Mouse (Mus musculus): Measurements from ENCODE around the gene Usp2. TPM values are rescaled to one million over a fixed set of nuclear protein-coding genes. Genes with fewer than 3 reads are reported as not detected.
"Not testable (repeated sequence)": the region's sequence is repeated elsewhere in the genome, so short reads cannot be mapped to it uniquely, and the experiment has no call there.

The Usp2 gene
- total RNA-seq, 2 experiments from 2014 or later, result 71.9 to 87.1 TPM

- DNase-seq (ENCODE audit: low spot score in 2 of 2), result no peak
- intact Hi-C loops (cut with DNase I), result loop anchor here (5.0 kb wide), 2 partner anchors 41 to 121 kb away; partner anchors contain the start of gene Usp2
These were observed 41.6 kb downstream of the Usp2 start for GRCm38 (mm10) chr9:44108269-44109055.

- peak; percentile 84 for DNase-seq (ENCODE audit: low spot score in 2 of 2)
- intact Hi-C loops (cut with DNase I), result loop anchor here (5.0 kb wide), 2 partner anchors 42 to 122 kb away; partner anchors contain the start of gene Usp2
These were observed 42.7 kb downstream of the Usp2 start for GRCm38 (mm10) chr9:44109360-44110095.

- DNase-seq (ENCODE audit: low spot score in 2 of 2); intact Hi-C loops (cut with DNase I): not testable (repeated sequence)
These were observed 45.1 kb downstream of the Usp2 start for GRCm38 (mm10) chr9:44111909-44112308.

- intact Hi-C loops (cut with DNase I), result no loop called here
- peak; percentile 97 to 98 for DNase-seq (ENCODE audit: low spot score in 2 of 2)
These were observed 46.4 kb downstream of the Usp2 start, which contains the start of the genes Gm49380 and Rnf26 for GRCm38 (mm10) chr9:44113105-44113789. TSS of gene Gm49380 (minus strand) at chr9:44113500. TSS of gene Rnf26 (minus strand) at chr9:44113517.

GRCm38 (mm10) chr9:44114453-44114852 lies 47.6 kb downstream of the Usp2 start:
- intact Hi-C loops (cut with DNase I), result no loop called here

GRCm38 (mm10) chr9:44115599-44115998 lies 48.8 kb downstream of the Usp2 start:
- DNase-seq (ENCODE audit: low spot score in 2 of 2), result no peak
- intact Hi-C loops (cut with DNase I), result no loop called here

More at GRCm38 (mm10) chr9:44114453-44114852, 47.6 kb downstream of the Usp2 start:
- no peak for DNase-seq (ENCODE audit: low spot score in 2 of 2)

GRCm38 (mm10) chr9:44116182-44116581 lies 49.4 kb downstream of the Usp2 start:
- DNase-seq (ENCODE audit: low spot score in 2 of 2), result no peak
- intact Hi-C loops (cut with DNase I), result no loop called here

- DNase-seq (ENCODE audit: low spot score in 2 of 2), result no peak
- intact Hi-C loops (cut with DNase I), result no loop called here
These were observed 52.2 kb downstream of the Usp2 start for GRCm38 (mm10) chr9:44119011-44119410.

- no peak for DNase-seq (ENCODE audit: low spot score in 2 of 2)
- intact Hi-C loops (cut with DNase I), result loop anchor here (10.0 kb wide), 2 partner anchors 115 to 275 kb away; partner anchors contain the start of genes Cbl and Slc37a4
These were observed 53.2 kb downstream of the Usp2 start for GRCm38 (mm10) chr9:44119948-44120465.

- intact Hi-C loops (cut with DNase I), result loop anchor here (10.0 kb wide), 2 partner anchors 110 to 270 kb away; partner anchors contain the start of genes Cbl and Slc37a4
- no peak for DNase-seq (ENCODE audit: low spot score in 2 of 2)
These were observed 57.5 kb downstream of the Usp2 start for GRCm38 (mm10) chr9:44124317-44124716.

- intact Hi-C loops (cut with DNase I), result loop anchor here (10.0 kb wide), 2 partner anchors 110 to 270 kb away; partner anchors contain the start of genes Cbl and Slc37a4
- DNase-seq (ENCODE audit: low spot score in 2 of 2), result no peak
These were observed 58.2 kb downstream of the Usp2 start for GRCm38 (mm10) chr9:44125026-44125425.

- intact Hi-C loops (cut with DNase I), result loop anchor here (10.0 kb wide), 2 partner anchors 109 to 269 kb away; partner anchors contain the start of genes Cbl and Slc37a4
These were observed 59.0 kb downstream of the Usp2 start for GRCm38 (mm10) chr9:44125546-44126428.

GRCm38 (mm10) chr9:44126746-44127145 lies 59.9 kb downstream of the Usp2 start:
- no peak for DNase-seq (ENCODE audit: low spot score in 2 of 2)
- intact Hi-C loops (cut with DNase I), result loop anchor here (10.0 kb wide), 2 partner anchors 108 to 268 kb away; partner anchors contain the start of genes Cbl and Slc37a4

More at GRCm38 (mm10) chr9:44125546-44126428, 59.0 kb downstream of the Usp2 start:
- DNase-seq (ENCODE audit: low spot score in 2 of 2), result peak; percentile 94

- no peak for DNase-seq (ENCODE audit: low spot score in 2 of 2)
- intact Hi-C loops (cut with DNase I), result loop anchor here (10.0 kb wide), 2 partner anchors 107 to 267 kb away; partner anchors contain the start of genes Cbl and Slc37a4
These were observed 60.6 kb downstream of the Usp2 start for GRCm38 (mm10) chr9:44127351-44127801.

- no peak for DNase-seq (ENCODE audit: low spot score in 2 of 2)
- intact Hi-C loops (cut with DNase I), result loop anchor here (10.0 kb wide), 2 partner anchors 105 to 265 kb away; partner anchors contain the start of genes Cbl and Slc37a4
These were observed 62.8 kb downstream of the Usp2 start for GRCm38 (mm10) chr9:44129633-44130032.

GRCm38 (mm10) chr9:44130034-44130433 lies 63.2 kb downstream of the Usp2 start:
- no peak for DNase-seq (ENCODE audit: low spot score in 2 of 2)
- intact Hi-C loops (cut with DNase I), result no loop called here

- intact Hi-C loops (cut with DNase I), result no loop called here
- no peak for DNase-seq (ENCODE audit: low spot score in 2 of 2)
These were observed 63.9 kb downstream of the Usp2 start for GRCm38 (mm10) chr9:44130581-44131275.

All from left cerebral cortex, postnatal 14 days (tissue).